Mouse (Mus musculus) thymus, adult 2 months (tissue): ENCODE measurements at regions not wholly inside any gene's neighbourhood (a gene's known extent, or its start where the extent isn't known, plus 50 kb on each side); places are given as distances from the start of the nearest gene placed in this dataset.

Source experiments
- CTCF ChIP-seq: fragments of 200-500 bp; IDR thresholded peaks from 2 replicates; pipeline ENCODE4 v1.5.1; 2012; ENCODE audit warnings: mild to moderate bottlenecking, control low read depth, low read length, moderate library complexity, borderline replicate concordance; ENCODE audit not compliant: control insufficient read depth, poor library complexity, insufficient read depth; ENCODE audit errors: extremely low read depth
- POLR2A ChIP-seq: fragments of 200-500 bp; IDR thresholded peaks from 2 replicates; pipeline ENCODE4 v1.6.1; 2012; ENCODE audit warnings: mild to moderate bottlenecking, low read length, control low read depth, moderate library complexity; ENCODE audit not compliant: control insufficient read depth, poor library complexity, insufficient read depth; ENCODE audit errors: extremely low read depth

DNA sequence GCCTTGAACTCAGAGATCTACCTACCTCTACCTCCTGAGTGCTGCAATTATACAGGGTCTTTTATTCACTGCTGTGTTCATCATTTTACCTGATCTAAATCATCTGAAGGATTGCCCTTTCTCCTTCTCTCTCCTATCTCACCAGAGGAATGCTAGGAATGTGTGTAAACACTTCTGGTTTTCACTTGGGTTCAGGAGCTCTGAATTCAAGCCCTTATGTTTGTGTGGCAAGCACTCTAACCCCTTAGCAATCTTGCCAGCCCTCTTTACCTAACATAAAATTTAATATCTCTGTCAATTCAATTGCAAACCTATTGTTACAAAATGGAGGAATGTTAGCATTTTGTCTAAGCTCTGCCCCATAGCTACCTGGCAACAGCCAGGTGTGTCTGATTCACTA lies 112.8 kb upstream of the Gm10295 start:
- TF ChIP-seq CTCF (no peak), POLR2A (no peak)
